Mouse (Mus musculus) kidney, embryonic 14.5 days (tissue): ENCODE measurements around the gene Zfp869. TPM values are rescaled to one million over a fixed set of nuclear protein-coding genes. Genes with fewer than 3 reads are reported as not detected.
"Not testable (repeated sequence)": the region's sequence is repeated elsewhere in the genome, so short reads cannot be mapped to it uniquely, and the experiment has no call there.

Experiments
- ATAC-seq: fragments of 200-750 bp; cut with Nextera tagmentation; 2 replicates; pipeline ENCODE4 v1.8.0; 2017; ENCODE audit warnings: moderate number of reproducible peaks, mild to moderate bottlenecking, moderate TSS enrichment, moderate library complexity; ENCODE audit not compliant: low FRiP score, low TSS enrichment
- H3K27ac ChIP-seq: fragments of 300-500 bp; sonication (generic); 2 replicates; pipeline ENCODE4 v1.5.1; 2014; ENCODE audit warnings: low read depth, mild to moderate bottlenecking, low read length, moderate library complexity, mixed read lengths
- H3K27me3 ChIP-seq: fragments of 300-500 bp; sonication (generic); 2 replicates; pipeline ENCODE4 v1.6.1; 2014; ENCODE audit warnings: mild to moderate bottlenecking, low read length; ENCODE audit not compliant: control insufficient read depth, insufficient read depth
- H3K36me3 ChIP-seq: fragments of 300-500 bp; sonication (generic); 2 replicates; pipeline ENCODE4 v1.6.1; 2014; ENCODE audit warnings: low read length, mixed read lengths; ENCODE audit not compliant: control insufficient read depth, insufficient read depth
- H3K4me1 ChIP-seq: fragments of 300-500 bp; sonication (generic); 2 replicates; pipeline ENCODE4 v1.6.1; 2014; ENCODE audit warnings: low read length, mixed read lengths; ENCODE audit not compliant: control insufficient read depth, insufficient read depth
- H3K4me2 ChIP-seq: fragments of 300-500 bp; sonication (generic); replicated peaks from 2 replicates; pipeline ENCODE4 v1.6.1; 2014; ENCODE audit warnings: low read depth, mild to moderate bottlenecking, low read length
- H3K4me3 ChIP-seq: fragments of 300-500 bp; sonication (generic); 2 replicates; pipeline ENCODE4 v1.5.1; 2014; ENCODE audit warnings: mild to moderate bottlenecking, low read length
- H3K9ac ChIP-seq: fragments of 300-500 bp; sonication (generic); 2 replicates; pipeline ENCODE4 v1.6.1; 2014; ENCODE audit warnings: low read depth, mild to moderate bottlenecking, low read length, moderate library complexity
- H3K9me3 ChIP-seq: fragments of 300-500 bp; sonication (generic); 2 replicates; pipeline ENCODE4 v1.6.1; 2016; ENCODE audit warnings: low read length; ENCODE audit not compliant: control insufficient read depth
- WGBS: fragments of 180-500 bp; shearing (Covaris S2); extraction: QIAGEN DNeasy Blood & Tissue Kit; methylation state at CpG from one replicate; pipeline ENCODE4 v1.1.7; 2014; 5-methylcytosine and 5-hydroxymethylcytosine counted together
- polyA plus RNA-seq: library from polyadenylated mRNA; unstranded; fragments of >200 nt; fragmentation: Nextera tagmentation; extraction: Ambion mirVana; gene quantifications from 2 replicates; pipeline ENCODE4 v1.2.1, GENCODE M21; 2014

Gene Zfp869
- polyA plus RNA-seq, 1 experiment from 2014 or later = 37.5 TPM

- Histone ChIP-seq H3K36me3 (peaks cover 8% of the 10 kb centered on the region), H3K4me3 (peak overlapping the region; percentile 95), H3K4me1 (0 out of 2 replicates have a peak, but pooled peaks cover 5% of the 10 kb centered on the region), H3K27ac (peak overlapping the region; percentile 100), H3K9ac (peak overlapping the region; percentile 98), H3K9me3 (no peaks in the 10 kb centered on the region), H3K4me2 (peak overlapping the region; percentile 50), H3K27me3 (no peaks in the 10 kb centered on the region)
- WGBS = under 1% methylated on average over 49 of the region's 52 CpGs
- ATAC-seq = peak; percentile 99
Measured at GRCm38 (mm10) chr8:69716403-69717231, 6.1 kb upstream of the Zfp869 start.

- Histone ChIP-seq H3K4me3 (peak overlapping the region; percentile 95), H3K27me3 (no peaks in the 10 kb centered on the region), H3K9ac (peak overlapping the region; percentile 98; the same call in 1 of the 2 replicates), H3K9me3 (no peaks in the 10 kb centered on the region), H3K4me2 (peak overlapping the region; percentile 48), H3K4me1 (0 out of 2 replicates have a peak, but pooled peaks cover 5% of the 10 kb centered on the region), H3K27ac (no peak overlapping the region), H3K36me3 (peaks cover 8% of the 10 kb centered on the region)
- ATAC-seq = no peak
- whole genome bisulfite sequencing = 74% methylated on average over 6 of the region's 6 CpGs
Measured at GRCm38 (mm10) chr8:69715366-69715765, 4.8 kb upstream of the Zfp869 start.

- 85% methylated on average over 8 of the region's 8 CpGs for WGBS
- peaks cover 25% of the 10 kb centered on the region for H3K36me3 ChIP-seq
- no peak overlapping the region for H3K4me2 ChIP-seq
- H3K9me3 ChIP-seq = no peaks in the 10 kb centered on the region; the same call in 1 of the 2 replicates
- H3K9ac ChIP-seq = no peak overlapping the region
- H3K4me3 ChIP-seq = no peak overlapping the region
- no peak overlapping the region for H3K27ac ChIP-seq
- ATAC-seq = no peak
- 0 out of 2 replicates have a peak, but pooled peaks cover 5% of the 10 kb centered on the region for H3K4me1 ChIP-seq
- no peaks in the 10 kb centered on the region for H3K27me3 ChIP-seq
Measured at GRCm38 (mm10) chr8:69713516-69713915, 3.0 kb upstream of the Zfp869 start.

GRCm38 (mm10) chr8:69701810-69702209, 8.7 kb downstream of the Zfp869 start:
- WGBS = 66% methylated on average over 6 of the region's 6 CpGs
- ATAC-seq = no peak
- no peak overlapping the region for H3K4me2 ChIP-seq
- H3K27ac ChIP-seq = no peak overlapping the region
- 0 out of 2 replicates have a peak, but pooled peaks cover 2% of the 10 kb centered on the region for H3K9me3 ChIP-seq
- no peaks in the 10 kb centered on the region for H3K27me3 ChIP-seq
- no peaks in the 10 kb centered on the region for H3K4me1 ChIP-seq
- H3K4me3 ChIP-seq = no peak overlapping the region
- H3K36me3 ChIP-seq = peaks cover 36% of the 10 kb centered on the region
- H3K9ac ChIP-seq = no peak overlapping the region

GRCm38 (mm10) chr8:69665051-69665450, 45.5 kb downstream of the Zfp869 start:
- H3K4me2 ChIP-seq, H3K4me1 ChIP-seq, H3K27ac ChIP-seq, ATAC-seq, H3K9me3 ChIP-seq, H3K9ac ChIP-seq, H3K4me3 ChIP-seq, H3K27me3 ChIP-seq: not testable (repeated sequence)
- WGBS = 81% methylated on average over 2 of the region's 2 CpGs
- peaks cover 13% of the 10 kb centered on the region; the same call in 1 of the 2 replicates for H3K36me3 ChIP-seq

- ATAC-seq = no peak
- Histone ChIP-seq H3K36me3 (peaks cover 13% of the 10 kb centered on the region; the same call in 1 of the 2 replicates), H3K4me1 (no peaks in the 10 kb centered on the region), H3K4me3 (no peak overlapping the region), H3K9me3 (peaks cover 4% of the 10 kb centered on the region; the same call in 1 of the 2 replicates), H3K27ac (no peak overlapping the region), H3K27me3 (no peaks in the 10 kb centered on the region), H3K4me2 (no peak overlapping the region), H3K9ac (no peak overlapping the region)
Measured at GRCm38 (mm10) chr8:69661294-69661693, 49.2 kb downstream of the Zfp869 start.

Other genes starting within 250 kb of the Zfp869 start
- not detected in 2 replicates for gene Gm7697, start 187.7 kb downstream of the Zfp869 start, polyA plus RNA-seq
- gene Zfp868, start 85.2 kb downstream of the Zfp869 start, polyA plus RNA-seq = 25.1 and 27.6 TPM in 2 replicates
- gene Zfp964, start 56.2 kb downstream of the Zfp869 start, polyA plus RNA-seq = 1.1 and 2.3 TPM in 2 replicates
- gene Zfp963, start 39.2 kb upstream of the Zfp869 start, polyA plus RNA-seq = 5.6 and 6.8 TPM in 2 replicates
- not detected in 2 replicates for gene Gm20422, start 64.2 kb upstream of the Zfp869 start, polyA plus RNA-seq
- 38.5 and 53.4 TPM in 2 replicates for gene Atp13a1, start 80.4 kb upstream of the Zfp869 start, polyA plus RNA-seq
- gene Zfp866, start 80.5 kb upstream of the Zfp869 start, polyA plus RNA-seq = 26.2 and 35.8 TPM in 2 replicates
- 8.1 and 8.2 TPM in 2 replicates for gene Gmip, start 98.0 kb upstream of the Zfp869 start, polyA plus RNA-seq
- 1.6 and 1.7 TPM in 2 replicates for gene Lpar2, start 111.7 kb upstream of the Zfp869 start, polyA plus RNA-seq
- 9.6 and 9.7 TPM in 2 replicates for gene Pbx4, start 121.8 kb upstream of the Zfp869 start, polyA plus RNA-seq
- 0.58 and 0.77 TPM in 2 replicates for gene Cilp2, start 177.0 kb upstream of the Zfp869 start, polyA plus RNA-seq
- 2.7 and 5.1 TPM in 2 replicates for gene Tssk6, start 191.5 kb upstream of the Zfp869 start, polyA plus RNA-seq
- 192 and 272 TPM in 2 replicates for gene Ndufa13, start 191.8 kb upstream of the Zfp869 start, polyA plus RNA-seq
- gene Yjefn3, start 192.0 kb upstream of the Zfp869 start, polyA plus RNA-seq = 1.7 and 3.3 TPM in 2 replicates